Mouse (Mus musculus): Measurements from ENCODE around the gene Dexi. TPM values are rescaled to one million over a fixed set of nuclear protein-coding genes. Genes with fewer than 3 reads are reported as not detected.

The Dexi gene
- polyA plus RNA-seq, 1 experiment, result 20.8 TPM

GRCm38 (mm10) chr16:10499122-10499521 is 43.7 kb downstream of the Dexi start:
- Histone ChIP-seq H3K79me2 (ENCODE audit: control insufficient read depth, insufficient read depth) (no peaks in the 10 kb centered on the region), H3K4me3 (no peak overlapping the region), H3ac (ENCODE audit: control insufficient read depth, insufficient read length) (no peak overlapping the region), H3K36me3 (ENCODE audit: control insufficient read depth, insufficient read depth) (no peaks in the 10 kb centered on the region), H3K27me3 (ENCODE audit: control insufficient read depth, insufficient read depth, insufficient read length) (peaks cover 11% of the 10 kb centered on the region), H3K4me2 (ENCODE audit: low read depth) (no peak overlapping the region)
- TF ChIP-seq POLR2AphosphoS2 (IDR thresholded peaks at IDR 0.05; ENCODE audit: insufficient read length, low read depth) (no peak), REST (IDR thresholded peaks at IDR 0.05; ENCODE audit: insufficient read depth, insufficient read length) (no peak), MAX (IDR thresholded peaks at IDR 0.05; ENCODE audit: low read depth) (no peak), CEBPB (IDR thresholded peaks at IDR 0.05; ENCODE audit: insufficient read depth, poor library complexity, severe bottlenecking) (no peak), E2F4 (IDR thresholded peaks at IDR 0.05; ENCODE audit: insufficient read depth) (no peak), MYOG (IDR thresholded peaks at IDR 0.05; ENCODE audit: control insufficient read depth in 1 of 3, insufficient read depth in 1 of 3, insufficient read length in 2 of 3, low read depth in 2 of 3) (no peak), SRF (IDR thresholded peaks at IDR 0.05; ENCODE audit: control insufficient read depth, insufficient read length, low read depth) (no peak), TCF12 (IDR thresholded peaks at IDR 0.05; ENCODE audit: insufficient read depth, poor library complexity, severe bottlenecking) (no peak), TCF3 (IDR thresholded peaks at IDR 0.05; ENCODE audit: insufficient read length, low read depth) (no peak), MYOD1 (IDR thresholded peaks at IDR 0.05; ENCODE audit: control insufficient read depth in 1 of 3, insufficient read length in 2 of 3, low read depth in 2 of 3) (no peak)

GRCm38 (mm10) chr16:10498096-10498602 is 44.7 kb downstream of the Dexi start:
- H3ac ChIP-seq (ENCODE audit: control insufficient read depth, insufficient read length), result no peak overlapping the region
- H3K27me3 ChIP-seq (ENCODE audit: control insufficient read depth, insufficient read depth, insufficient read length), result peaks cover 11% of the 10 kb centered on the region
- no peak overlapping the region for H3K4me3 ChIP-seq
- no peak overlapping the region for H3K4me2 ChIP-seq (ENCODE audit: low read depth)
- TF ChIP-seq MYOD1 (IDR thresholded peaks at IDR 0.05; ENCODE audit: control insufficient read depth in 1 of 3, insufficient read length in 2 of 3, low read depth in 2 of 3) (no peak), USF1 (IDR thresholded peaks at IDR 0.05; ENCODE audit: low read depth) (no peak), TCF12 (IDR thresholded peaks at IDR 0.05; ENCODE audit: insufficient read depth, poor library complexity, severe bottlenecking) (no peak), E2F4 (IDR thresholded peaks at IDR 0.05; ENCODE audit: insufficient read depth) (no peak), POLR2AphosphoS2 (IDR thresholded peaks at IDR 0.05; ENCODE audit: insufficient read length, low read depth) (no peak), SRF (IDR thresholded peaks at IDR 0.05; ENCODE audit: control insufficient read depth, insufficient read length, low read depth) (no peak), CEBPB (IDR thresholded peaks at IDR 0.05; ENCODE audit: insufficient read depth, poor library complexity, severe bottlenecking) (no peak), POLR2A (IDR thresholded peaks at IDR 0.05; ENCODE audit: insufficient read length, low read depth) (no peak), MYOG (IDR thresholded peaks at IDR 0.05; ENCODE audit: control insufficient read depth in 1 of 3, insufficient read depth in 1 of 3, insufficient read length in 2 of 3, low read depth in 2 of 3) (no peak), TCF3 (IDR thresholded peaks at IDR 0.05; ENCODE audit: insufficient read length, low read depth) (no peak), MAX (IDR thresholded peaks at IDR 0.05; ENCODE audit: low read depth) (no peak), REST (IDR thresholded peaks at IDR 0.05; ENCODE audit: insufficient read depth, insufficient read length) (no peak)
- no peaks in the 10 kb centered on the region for H3K79me2 ChIP-seq (ENCODE audit: control insufficient read depth, insufficient read depth)
- no peaks in the 10 kb centered on the region for H3K36me3 ChIP-seq (ENCODE audit: control insufficient read depth, insufficient read depth)

DNA sequence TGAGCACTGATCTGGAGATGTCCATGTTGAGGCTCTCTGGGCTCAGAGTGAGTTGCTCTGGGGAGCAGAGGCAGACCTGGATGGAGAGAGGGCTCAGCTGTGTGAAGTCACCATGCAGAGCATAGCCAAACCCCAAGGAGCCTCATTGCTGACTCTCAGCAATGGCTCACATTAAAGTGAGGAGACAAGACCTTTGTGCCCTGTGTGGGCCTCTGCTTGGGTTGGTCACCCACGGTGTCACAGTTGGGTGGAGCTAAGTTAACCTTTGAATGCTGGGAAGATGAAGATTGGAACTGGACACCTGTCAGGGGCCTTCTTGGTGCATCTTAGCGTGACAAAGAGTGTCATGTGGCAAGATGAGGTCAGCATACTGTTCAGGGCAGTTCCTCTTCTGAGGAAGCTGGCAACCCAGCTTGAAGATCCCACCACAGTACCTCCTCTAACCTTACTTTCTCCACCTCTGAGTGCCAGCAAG is 47.0 kb downstream of the Dexi start:
- H3K36me3 ChIP-seq (ENCODE audit: control insufficient read depth, insufficient read depth), result no peaks in the 10 kb centered on the region
- no peak overlapping the region for H3K4me2 ChIP-seq (ENCODE audit: low read depth)
- H3K4me3 ChIP-seq, result no peak overlapping the region
- H3K27me3 ChIP-seq (ENCODE audit: control insufficient read depth, insufficient read depth, insufficient read length), result peaks cover 11% of the 10 kb centered on the region
- H3ac ChIP-seq (ENCODE audit: control insufficient read depth, insufficient read length), result no peak overlapping the region
- H3K79me2 ChIP-seq (ENCODE audit: control insufficient read depth, insufficient read depth), result no peaks in the 10 kb centered on the region
- TF ChIP-seq MYOG (IDR thresholded peaks at IDR 0.05; ENCODE audit: control insufficient read depth in 1 of 3, insufficient read depth in 1 of 3, insufficient read length in 2 of 3, low read depth in 2 of 3), result no peak
- TF ChIP-seq TCF3 (IDR thresholded peaks at IDR 0.05; ENCODE audit: insufficient read length, low read depth), result no peak
- no peak for TF ChIP-seq TCF12 (IDR thresholded peaks at IDR 0.05; ENCODE audit: insufficient read depth, poor library complexity, severe bottlenecking)
- TF ChIP-seq USF1 (IDR thresholded peaks at IDR 0.05; ENCODE audit: low read depth), result no peak
- TF ChIP-seq E2F4 (IDR thresholded peaks at IDR 0.05; ENCODE audit: insufficient read depth), result no peak
- TF ChIP-seq SRF (IDR thresholded peaks at IDR 0.05; ENCODE audit: control insufficient read depth, insufficient read length, low read depth), result no peak
- no peak for TF ChIP-seq CEBPB (IDR thresholded peaks at IDR 0.05; ENCODE audit: insufficient read depth, poor library complexity, severe bottlenecking)
- TF ChIP-seq MYOD1 (IDR thresholded peaks at IDR 0.05; ENCODE audit: control insufficient read depth in 1 of 3, insufficient read length in 2 of 3, low read depth in 2 of 3), result no peak
- no peak for TF ChIP-seq POLR2A (IDR thresholded peaks at IDR 0.05; ENCODE audit: insufficient read length, low read depth)
- TF ChIP-seq REST (IDR thresholded peaks at IDR 0.05; ENCODE audit: insufficient read depth, insufficient read length), result no peak
- TF ChIP-seq MAX (IDR thresholded peaks at IDR 0.05; ENCODE audit: low read depth), result no peak
- TF ChIP-seq POLR2AphosphoS2 (IDR thresholded peaks at IDR 0.05; ENCODE audit: insufficient read length, low read depth), result no peak

DNA sequence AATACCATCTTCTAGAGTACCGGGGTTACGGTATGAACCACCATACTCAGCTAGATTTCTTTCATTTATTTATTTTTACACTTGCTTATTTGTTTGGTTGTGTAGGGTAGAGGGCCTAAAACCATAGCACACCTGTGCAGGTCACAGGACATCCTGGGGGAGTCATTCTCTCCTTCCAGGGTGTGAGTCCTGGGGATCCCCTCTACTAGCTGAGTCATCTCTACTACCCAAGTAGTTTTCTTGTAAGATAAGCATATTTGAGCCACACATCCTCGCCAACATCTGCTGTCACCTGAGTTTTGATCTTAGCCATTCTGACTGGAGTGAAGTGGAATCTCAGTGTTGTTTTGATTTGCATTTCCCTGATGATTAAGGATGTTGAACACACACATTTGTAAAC is 50.3 kb downstream of the Dexi start:
- Histone ChIP-seq H3ac (ENCODE audit: control insufficient read depth, insufficient read length) (no peak overlapping the region), H3K4me3 (no peak overlapping the region), H3K36me3 (ENCODE audit: control insufficient read depth, insufficient read depth) (no peaks in the 10 kb centered on the region), H3K27me3 (ENCODE audit: control insufficient read depth, insufficient read depth, insufficient read length) (peaks cover 38% of the 10 kb centered on the region), H3K4me2 (ENCODE audit: low read depth) (no peak overlapping the region), H3K79me2 (ENCODE audit: control insufficient read depth, insufficient read depth) (no peaks in the 10 kb centered on the region)
- TF ChIP-seq MAX (IDR thresholded peaks at IDR 0.05; ENCODE audit: low read depth), result no peak

DNA sequence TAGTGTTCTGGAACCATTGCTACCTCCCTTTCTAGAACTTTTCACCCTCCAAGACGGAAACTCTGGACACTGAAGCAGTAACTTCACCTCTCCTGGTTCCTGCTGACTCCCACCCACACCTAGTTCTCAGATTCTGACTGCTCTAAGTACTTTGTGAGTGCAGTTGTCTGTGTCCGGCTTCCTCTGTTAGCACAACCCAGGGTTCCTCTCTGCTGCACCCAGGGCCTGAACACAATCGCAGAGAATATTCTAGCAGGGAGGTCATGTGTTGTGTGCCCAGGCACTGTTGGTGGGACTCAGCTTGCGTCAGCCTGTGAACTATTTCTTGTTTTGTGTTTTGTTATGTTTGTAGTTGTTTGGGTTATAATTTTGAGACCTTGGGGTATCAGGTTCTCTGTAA is 51.1 kb downstream of the Dexi start:
- H3K27me3 ChIP-seq (ENCODE audit: control insufficient read depth, insufficient read depth, insufficient read length), result peaks cover 39% of the 10 kb centered on the region

More for the DNA sequence above, 51.1 kb downstream of the Dexi start:
- Histone ChIP-seq H3K4me3 (no peak overlapping the region), H3K36me3 (ENCODE audit: control insufficient read depth, insufficient read depth) (no peaks in the 10 kb centered on the region), H3K4me2 (ENCODE audit: low read depth) (no peak overlapping the region), H3ac (ENCODE audit: control insufficient read depth, insufficient read length) (no peak overlapping the region), H3K79me2 (ENCODE audit: control insufficient read depth, insufficient read depth) (no peaks in the 10 kb centered on the region)
- TF ChIP-seq MYOD1 (IDR thresholded peaks at IDR 0.05; ENCODE audit: control insufficient read depth in 1 of 3, insufficient read length in 2 of 3, low read depth in 2 of 3) (no peak), CEBPB (IDR thresholded peaks at IDR 0.05; ENCODE audit: insufficient read depth, poor library complexity, severe bottlenecking) (no peak), E2F4 (IDR thresholded peaks at IDR 0.05; ENCODE audit: insufficient read depth) (no peak), POLR2AphosphoS2 (IDR thresholded peaks at IDR 0.05; ENCODE audit: insufficient read length, low read depth) (no peak), MYOG (IDR thresholded peaks at IDR 0.05; ENCODE audit: control insufficient read depth in 1 of 3, insufficient read depth in 1 of 3, insufficient read length in 2 of 3, low read depth in 2 of 3) (no peak), REST (IDR thresholded peaks at IDR 0.05; ENCODE audit: insufficient read depth, insufficient read length) (no peak), POLR2A (IDR thresholded peaks at IDR 0.05; ENCODE audit: insufficient read length, low read depth) (no peak), USF1 (IDR thresholded peaks at IDR 0.05; ENCODE audit: low read depth) (no peak), TCF3 (IDR thresholded peaks at IDR 0.05; ENCODE audit: insufficient read length, low read depth) (no peak), MAX (IDR thresholded peaks at IDR 0.05; ENCODE audit: low read depth) (no peak), SRF (IDR thresholded peaks at IDR 0.05; ENCODE audit: control insufficient read depth, insufficient read length, low read depth) (no peak), TCF12 (IDR thresholded peaks at IDR 0.05; ENCODE audit: insufficient read depth, poor library complexity, severe bottlenecking) (no peak)

Measured in myocyte (in vitro differentiated cells).